In the genomic region with DNA sequence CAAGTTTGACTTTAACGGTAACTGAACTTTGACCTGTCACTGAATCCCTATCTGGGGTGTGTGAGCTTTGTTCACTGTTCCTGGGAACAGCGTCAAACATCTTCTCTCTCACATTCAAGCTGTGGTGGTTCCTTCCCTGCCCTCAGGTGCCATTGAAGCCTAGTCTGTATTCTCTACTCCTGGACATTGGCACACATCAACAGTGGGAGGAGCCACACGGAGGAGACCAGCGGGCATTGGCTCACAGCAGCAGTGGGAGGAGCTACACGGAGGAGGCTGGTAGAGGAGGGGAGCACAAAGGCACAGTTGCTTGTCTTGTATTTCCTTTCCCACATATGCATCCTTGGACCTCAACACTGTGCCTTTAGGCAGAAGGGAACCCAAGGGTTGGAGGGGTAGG, we compare ENCODE assay signal across 16 mouse cellular contexts. TPM values are rescaled to one million over a fixed set of nuclear protein-coding genes. Genes with fewer than 3 reads are reported as not detected.
DNase-seq lines count a peak whose midpoint lies in the region; ATAC-seq and TF ChIP-seq lines count a peak whose summit lies in the region.
"Had no signal": no experiment of that assay in that cellular context is flagged by ENCODE, and none has a peak within 500 bp of the region (broad histone marks: within the 10 kb centered on the region; RNA-seq: fewer than 3 reads in every experiment).

No protein-coding gene starts in this region.

- peaks cover 64% of the 10 kb centered on the region for H3K4me1 ChIP-seq in hindbrain, embryonic 10.5 days (replicated peaks)
- peaks cover 9% of the 10 kb centered on the region for H3K4me1 ChIP-seq in hindbrain, embryonic 11.5 days (replicated peaks; ENCODE audit: control insufficient read depth, insufficient read depth, low read length)
- peaks cover 86% of the 10 kb centered on the region for H3K4me1 ChIP-seq in G1E (ENCODE audit: insufficient read depth, low read depth, low read length)
- H3K4me1 ChIP-seq in embryonic facial prominence, embryonic 10.5 days = peaks cover 48% of the 10 kb centered on the region
- peaks cover 65% of the 10 kb centered on the region for H3K4me1 ChIP-seq in liver, embryonic 12.5 days

- no peak for TF ChIP-seq CTCF in G1E (IDR thresholded peaks at IDR 0.05; ENCODE audit: low read depth, low read length)
- TF ChIP-seq CTCF in gastrocnemius, adult 2 months (IDR thresholded peaks at IDR 0.05) = no peak

- DNase-seq in hindbrain, embryonic 10.5 days (ENCODE audit: low spot score) = no peak
- no peak for DNase-seq in hindbrain, embryonic 11.5 days (ENCODE audit: low spot score)
- peak; percentile 40 for DNase-seq in G1E (ENCODE audit: low spot score)
- DNase-seq in embryonic facial prominence, embryonic 10.5 days (ENCODE audit: low spot score) = peak; percentile 25
- DNase-seq in gastrocnemius, adult 2 months = no peak
- no peak for DNase-seq in embryo, embryonic 9.5 days (ENCODE audit: extremely low spot score)
- DNase-seq in left cerebral cortex, adult 11 months (ENCODE audit: low spot score) = no peak
- DNase-seq: cerebellum, postnatal 10 days had no signal

- H3K36me3 ChIP-seq in hindbrain, embryonic 10.5 days = no peaks in the 10 kb centered on the region
- no peaks in the 10 kb centered on the region for H3K36me3 ChIP-seq in hindbrain, embryonic 11.5 days (ENCODE audit: control insufficient read depth, insufficient read depth, low read length)
- peaks cover 2% of the 10 kb centered on the region for H3K36me3 ChIP-seq in G1E (replicated peaks)
- H3K36me3 ChIP-seq in embryonic facial prominence, embryonic 10.5 days (replicated peaks) = no peaks in the 10 kb centered on the region
- no peaks in the 10 kb centered on the region for H3K36me3 ChIP-seq in liver, embryonic 12.5 days
- H3K36me3 ChIP-seq: embryonic facial prominence, embryonic 12.5 days; heart, embryonic 15.5 days had no signal

- H3K27ac ChIP-seq in hindbrain, embryonic 10.5 days = 0 out of 2 replicates have a peak overlapping the region, but pooled peaks have one; percentile 29
- no peak overlapping the region for H3K27ac ChIP-seq in hindbrain, embryonic 11.5 days (ENCODE audit: low read depth, low read length)
- no peak overlapping the region for H3K27ac ChIP-seq in embryonic facial prominence, embryonic 10.5 days (replicated peaks)
- H3K27ac ChIP-seq in liver, embryonic 12.5 days = peak overlapping the region; percentile 81
- no peak overlapping the region for H3K27ac ChIP-seq in gastrocnemius, adult 2 months
- H3K27ac ChIP-seq: embryonic facial prominence, embryonic 12.5 days; heart, embryonic 15.5 days; layer of hippocampus, adult 2 months had no signal

- peaks cover 9% of the 10 kb centered on the region; the same call in 1 of the 2 replicates for H3K27me3 ChIP-seq in hindbrain, embryonic 10.5 days (ENCODE audit: insufficient read depth, poor library complexity, severe bottlenecking)
- no peaks in the 10 kb centered on the region; the same call in 1 of the 2 replicates for H3K27me3 ChIP-seq in hindbrain, embryonic 11.5 days (ENCODE audit: control insufficient read depth, insufficient read depth, low read length)
- H3K27me3 ChIP-seq in G1E (ENCODE audit: insufficient read depth, low read length) = peaks cover 11% of the 10 kb centered on the region
- H3K27me3 ChIP-seq in embryonic facial prominence, embryonic 10.5 days (replicated peaks; ENCODE audit: low read depth, poor library complexity, severe bottlenecking) = peaks cover 29% of the 10 kb centered on the region
- peaks cover 26% of the 10 kb centered on the region for H3K27me3 ChIP-seq in liver, embryonic 12.5 days (replicated peaks)

- intact Hi-C loops in gastrocnemius, adult 2 months (cut with DNase I) = loop anchor here (5.0 kb wide), 1 partner anchor 34 kb away; a partner anchor contains a TSS

- no peak for ATAC-seq in hindbrain, embryonic 11.5 days (ENCODE audit: low FRiP score)
- ATAC-seq in G1E (ENCODE audit: extremely low read depth, insufficient number of reproducible peaks, low FRiP score, poor library complexity, severe bottlenecking) = peak; percentile 19; the same call in 1 of the 2 replicates
- no peak for ATAC-seq in liver, embryonic 12.5 days
- ATAC-seq: hindbrain, embryonic 16.5 days had no signal

- H3K4me2 ChIP-seq in hindbrain, embryonic 11.5 days (replicated peaks; ENCODE audit: low read depth, low read length) = no peak overlapping the region
- no peak overlapping the region for H3K4me2 ChIP-seq in liver, embryonic 12.5 days
- H3K4me2 ChIP-seq: embryonic facial prominence, embryonic 12.5 days; heart, embryonic 15.5 days had no signal

- no peak overlapping the region for H3K4me3 ChIP-seq in hindbrain, embryonic 10.5 days
- no peak overlapping the region for H3K4me3 ChIP-seq in hindbrain, embryonic 11.5 days (ENCODE audit: low read depth, low read length)
- peak overlapping the region; percentile 58; the same call in 1 of the 2 replicates for H3K4me3 ChIP-seq in G1E (ENCODE audit: low read depth, low read length)
- H3K4me3 ChIP-seq in embryonic facial prominence, embryonic 10.5 days = no peak overlapping the region
- H3K4me3 ChIP-seq in liver, embryonic 12.5 days = no peak overlapping the region
- H3K4me3 ChIP-seq in gastrocnemius, adult 2 months = no peak overlapping the region
- H3K4me3 ChIP-seq: embryonic facial prominence, embryonic 12.5 days; heart, embryonic 15.5 days; layer of hippocampus, adult 2 months; myocyte had no signal

- no peaks in the 10 kb centered on the region for H3K9me3 ChIP-seq in hindbrain, embryonic 10.5 days
- H3K9me3 ChIP-seq in hindbrain, embryonic 11.5 days (ENCODE audit: control insufficient read depth, low read length) = no peaks in the 10 kb centered on the region
- peaks cover 19% of the 10 kb centered on the region for H3K9me3 ChIP-seq in G1E (replicated peaks)
- no peaks in the 10 kb centered on the region for H3K9me3 ChIP-seq in embryonic facial prominence, embryonic 10.5 days
- H3K9me3 ChIP-seq in liver, embryonic 12.5 days (replicated peaks) = peaks cover 9% of the 10 kb centered on the region
- H3K9me3 ChIP-seq: embryonic facial prominence, embryonic 12.5 days; heart, embryonic 15.5 days had no signal

- WGBS in hindbrain, embryonic 10.5 days = 53% methylated on average over 5 of the region's 5 CpGs
- 58% methylated on average over 5 of the region's 5 CpGs for WGBS in hindbrain, embryonic 11.5 days
- 52% methylated on average over 5 of the region's 5 CpGs for WGBS in embryonic facial prominence, embryonic 10.5 days
- 59% methylated on average over 5 of the region's 5 CpGs for WGBS in liver, embryonic 12.5 days (ENCODE audit: insufficient replicate concordance)

- no peak overlapping the region for H3K9ac ChIP-seq in hindbrain, embryonic 11.5 days (ENCODE audit: low read depth, low read length)
- H3K9ac ChIP-seq in liver, embryonic 12.5 days = no peak overlapping the region
- H3K9ac ChIP-seq: embryonic facial prominence, embryonic 12.5 days; heart, embryonic 15.5 days had no signal

RNA-seq across cellular contexts. Expression of a gene that starts 9.3 kb away (rescaled TPM):
- polyA plus RNA-seq in hindbrain, embryonic 10.5 days (2016; fragmentation: Nextera tagmentation; extraction: Ambion mirVana) = 0.35 and 1.4 TPM in 2 replicates
- 1.4 and 1.9 TPM in 2 replicates for polyA plus RNA-seq in hindbrain, embryonic 11.5 days (2014; fragmentation: Nextera tagmentation; extraction: Ambion mirVana)
- total RNA-seq in G1E (2014; fragmentation: Nextera tagmentation) = not detected in 2 replicates
- total RNA-seq in G1E (2017) = 0.98 TPM in 1 of 2 replicates, not detected in the other
- 0.43 and 0.63 TPM in 2 replicates for polyA plus RNA-seq in G1E (2012)
- 0.35 and 0.69 TPM in 2 replicates for polyA plus RNA-seq in embryonic facial prominence, embryonic 10.5 days (2016; fragmentation: Nextera tagmentation; extraction: Ambion mirVana)
- 0.73 and 0.77 TPM in 2 replicates for polyA plus RNA-seq in liver, embryonic 12.5 days (2016; fragmentation: Nextera tagmentation; extraction: Ambion mirVana)
- under 1 TPM in 1 of 2 experiments, not detected in 1; 0.86 TPM for total RNA-seq in gastrocnemius, adult 2 months (2021)
- total RNA-seq: megakaryocyte-erythroid progenitor cell, adult 5-6 weeks had no signal

RNA-seq across cellular contexts. Expression of a gene that starts 12.6 kb away (rescaled TPM):
- polyA plus RNA-seq in hindbrain, embryonic 10.5 days (2016; fragmentation: Nextera tagmentation; extraction: Ambion mirVana) = 0.19 and 0.42 TPM in 2 replicates
- 0.59 and 0.88 TPM in 2 replicates for polyA plus RNA-seq in hindbrain, embryonic 11.5 days (2014; fragmentation: Nextera tagmentation; extraction: Ambion mirVana)
- total RNA-seq in G1E (2014; fragmentation: Nextera tagmentation) (not detected in 2 replicates), G1E (2017) (not detected in 2 replicates)
- polyA plus RNA-seq in G1E (2012) = 0.14 TPM in 1 of 2 replicates, not detected in the other
- 0.20 and 0.80 TPM in 2 replicates for polyA plus RNA-seq in embryonic facial prominence, embryonic 10.5 days (2016; fragmentation: Nextera tagmentation; extraction: Ambion mirVana)
- polyA plus RNA-seq in liver, embryonic 12.5 days (2016; fragmentation: Nextera tagmentation; extraction: Ambion mirVana) = 0.15 and 0.16 TPM in 2 replicates
- total RNA-seq in gastrocnemius, adult 2 months (2021) = 1 to 10 TPM; 1.6 to 3.7 TPM
- total RNA-seq: ES-E14; megakaryocyte-erythroid progenitor cell, adult 5-6 weeks had no signal

RNA-seq across cellular contexts. Expression of a gene that starts 33.5 kb away (rescaled TPM):
- 37.2 and 40.9 TPM in 2 replicates for polyA plus RNA-seq in hindbrain, embryonic 10.5 days (2016; fragmentation: Nextera tagmentation; extraction: Ambion mirVana)
- 27.0 and 32.3 TPM in 2 replicates for polyA plus RNA-seq in hindbrain, embryonic 11.5 days (2014; fragmentation: Nextera tagmentation; extraction: Ambion mirVana)
- 43.7 and 55.7 TPM in 2 replicates for total RNA-seq in G1E (2014; fragmentation: Nextera tagmentation)
- total RNA-seq in G1E (2017) = 32.9 and 37.3 TPM in 2 replicates
- polyA plus RNA-seq in G1E (2012) = 103 and 156 TPM in 2 replicates
- polyA plus RNA-seq in embryonic facial prominence, embryonic 10.5 days (2016; fragmentation: Nextera tagmentation; extraction: Ambion mirVana) = 34.0 and 35.9 TPM in 2 replicates
- 40.5 and 45.1 TPM in 2 replicates for polyA plus RNA-seq in liver, embryonic 12.5 days (2016; fragmentation: Nextera tagmentation; extraction: Ambion mirVana)
- total RNA-seq in gastrocnemius, adult 2 months (2021) = 10 to 100 TPM; 12.6 to 25.4 TPM

Comparison
In these comparisons a context has a peak if more than half of its experiments do, and no peak if none do; other contexts are left out.
1. H3K27ac ChIP-seq: peak in hindbrain, embryonic 10.5 days (single experiment) and liver, embryonic 12.5 days (single experiment); none in hindbrain, embryonic 11.5 days (single experiment), embryonic facial prominence, embryonic 10.5 days (single experiment) and gastrocnemius, adult 2 months (single experiment).
2. DNase-seq: peak in G1E (single experiment) and embryonic facial prominence, embryonic 10.5 days (single experiment); none in hindbrain, embryonic 10.5 days (single experiment), hindbrain, embryonic 11.5 days (single experiment), gastrocnemius, adult 2 months (single experiment), embryo, embryonic 9.5 days (single experiment) and left cerebral cortex, adult 11 months (single experiment).